Mouse (Mus musculus): ENCODE results near the gene Atmin.

The Atmin gene

GRCm38 (mm10) chr8:116951369-116951768, 8.2 kb downstream of the Atmin start:
- DNase-seq (ENCODE audit: low spot score): no peak

GRCm38 (mm10) chr8:116951778-116952177, 8.6 kb downstream of the Atmin start:
- no peak for DNase-seq (ENCODE audit: low spot score)

- DNase-seq (ENCODE audit: low spot score): no peak
Measured at GRCm38 (mm10) chr8:116952428-116952827, 9.2 kb downstream of the Atmin start.

- no peak for DNase-seq (ENCODE audit: low spot score)
Measured at GRCm38 (mm10) chr8:116954415-116954814, 11.2 kb downstream of the Atmin start.

- DNase-seq (ENCODE audit: low spot score): no peak
Measured at GRCm38 (mm10) chr8:116969531-116969930, 26.3 kb downstream of the Atmin start.

GRCm38 (mm10) chr8:116975066-116975465, 31.9 kb downstream of the Atmin start:
- no peak for DNase-seq (ENCODE audit: low spot score)

GRCm38 (mm10) chr8:116975606-116976005, 32.4 kb downstream of the Atmin start:
- no peak for DNase-seq (ENCODE audit: low spot score)

- DNase-seq (ENCODE audit: low spot score): no peak
Measured at GRCm38 (mm10) chr8:116978052-116978451, 34.9 kb downstream of the Atmin start.

GRCm38 (mm10) chr8:116978631-116979256, 35.6 kb downstream of the Atmin start, which contains the start of gene 1700030J22Rik:
1700030J22Rik (minus strand) TSS chr8:116978959.
- peak; percentile 99 for DNase-seq (ENCODE audit: low spot score)

GRCm38 (mm10) chr8:116980117-116980516, 36.9 kb downstream of the Atmin start:
- peak; percentile 68 for DNase-seq (ENCODE audit: low spot score)

- DNase-seq (ENCODE audit: low spot score): no peak
Measured at GRCm38 (mm10) chr8:116989842-116990241, 46.6 kb downstream of the Atmin start.

GRCm38 (mm10) chr8:116991241-116991640, 48.0 kb downstream of the Atmin start:
- no peak for DNase-seq (ENCODE audit: low spot score)

GRCm38 (mm10) chr8:116992176-116992971, 49.2 kb downstream of the Atmin start:
- DNase-seq (ENCODE audit: low spot score): peak; percentile 22

- DNase-seq (ENCODE audit: low spot score): peak; percentile 99
Measured at GRCm38 (mm10) chr8:116993095-116993867, 50.1 kb downstream of the Atmin start, which contains the start of gene Gcsh. Gcsh (minus strand) TSS chr8:116993537.

GRCm38 (mm10) chr8:116994016-116994716, 51.0 kb downstream of the Atmin start:
- DNase-seq (ENCODE audit: low spot score): no peak

Measured in embryo, embryonic 10 days (tissue).